Comparison of ENCODE assay signal across 8 mouse cellular contexts in genomic region chr12:49391305-49392040, GRCm38 (mm10). TPM values are rescaled to one million over a fixed set of nuclear protein-coding genes. Genes with fewer than 3 reads are reported as not detected.
A peak's percentile ranks its signal among the peaks of the same experiment; 100 is the strongest.
DNase-seq lines count a peak whose midpoint lies in the region; ATAC-seq and TF ChIP-seq lines count a peak whose summit lies in the region.

No protein-coding gene starts in this region.

- peak overlapping the region; percentile 86 for H3K4me2 ChIP-seq in forebrain, postnatal 0 days (ENCODE audit: low read depth)

- peak overlapping the region; percentile 54 for H3K4me3 ChIP-seq in forebrain, postnatal 0 days (ENCODE audit: low read depth, low read length)
- peak overlapping the region; percentile 4; the same call in 1 of the 2 replicates for H3K4me3 ChIP-seq in liver, adult 2 months (ENCODE audit: insufficient read depth, low read depth, low read length)

- peak; percentile 74 for ATAC-seq in forebrain, postnatal 0 days

- peak overlapping the region; percentile 98 for H3K27ac ChIP-seq in forebrain, postnatal 0 days (ENCODE audit: low read depth, low read length)
- no peak overlapping the region for H3K27ac ChIP-seq in liver, adult 2 months (replicated peaks; ENCODE audit: insufficient read depth, low read depth, low read length)

- peak; percentile 57 for TF ChIP-seq CTCF in forebrain, postnatal 0 days (IDR thresholded peaks at IDR 0.05; ENCODE audit: low read depth)
- peak; percentile 37 for TF ChIP-seq CTCF in liver, adult 2 months (IDR thresholded peaks at IDR 0.05; ENCODE audit: low read depth, low read length)

- peaks cover 10% of the 10 kb centered on the region for H3K36me3 ChIP-seq in forebrain, postnatal 0 days (ENCODE audit: insufficient read depth)
- H3K36me3 ChIP-seq in liver, adult 2 months (ENCODE audit: control insufficient read depth, insufficient read depth, low read length): no peaks in the 10 kb centered on the region

- no peaks in the 10 kb centered on the region for H3K4me1 ChIP-seq in forebrain, postnatal 0 days (ENCODE audit: insufficient read depth)
- peaks cover 2% of the 10 kb centered on the region; the same call in 1 of the 2 replicates for H3K4me1 ChIP-seq in liver, adult 2 months (ENCODE audit: control insufficient read depth, insufficient read depth, low read length)

- no peaks in the 10 kb centered on the region for H3K79me2 ChIP-seq in liver, adult 2 months (ENCODE audit: control insufficient read depth, insufficient read depth, low read length)

- no peak for TF ChIP-seq POLR2A in liver, adult 2 months (IDR thresholded peaks at IDR 0.05; ENCODE audit: extremely low read depth, insufficient read depth, low read length)

- no peaks in the 10 kb centered on the region for H3K9me3 ChIP-seq in forebrain, postnatal 0 days (ENCODE audit: low read length)

- peak; percentile 64 for DNase-seq in adrenal gland, postnatal 10 days
- no peak for DNase-seq in adrenal gland, postnatal 4 days (ENCODE audit: low spot score in 2 of 2)
- DNase-seq in R1 (ENCODE audit: low read depth, low spot score): peak; percentile 75
- DNase-seq in forebrain, postnatal 0 days: peak; percentile 89
- peak; percentile 40 to 67 for DNase-seq in kidney, adult 8-10 months
- peak; percentile 60 for DNase-seq in liver, adult 2 months (ENCODE audit: extremely low read depth, low read depth, low spot score)
- peak; percentile 78 to 81 for DNase-seq in right cerebral cortex, postnatal 10 days (ENCODE audit: low spot score in 2 of 2)
- no peak for DNase-seq in urinary bladder, postnatal 36 days (ENCODE audit: low spot score in 2 of 2)

- no peaks in the 10 kb centered on the region for H3K27me3 ChIP-seq in forebrain, postnatal 0 days (ENCODE audit: insufficient read depth, low read length)
- peaks cover 23% of the 10 kb centered on the region for H3K27me3 ChIP-seq in liver, adult 2 months (ENCODE audit: control insufficient read depth, insufficient read depth, low read length)

- under 1% methylated on average over 42 of the region's 42 CpGs for WGBS in forebrain, postnatal 0 days
- WGBS in liver, adult 2 months: 2% methylated on average over 42 of the region's 42 CpGs

- H3K9ac ChIP-seq in forebrain, postnatal 0 days: peak overlapping the region; percentile 98
- H3K9ac ChIP-seq in liver, adult 2 months (ENCODE audit: low read depth, low read length): no peak overlapping the region

RNA-seq across cellular contexts. Expression of gene Gm43517, which starts 6.5 kb away (rescaled TPM):
- total RNA-seq in adrenal gland, postnatal 10 days (2021): under 1 TPM in 1 of 2 experiments, not detected in 1; 0.12 TPM
- not detected for total RNA-seq in adrenal gland, postnatal 4 days (2021)
- 16.1 and 16.8 TPM in 2 replicates for total RNA-seq in forebrain, postnatal 0 days (2014; rRNA removed)
- 0.53 and 0.85 TPM in 2 replicates for polyA plus RNA-seq in forebrain, postnatal 0 days (2015; fragmentation: Nextera tagmentation; extraction: Ambion mirVana)
- total RNA-seq in liver, adult 2 months (2014; rRNA removed): not detected in 2 replicates
- not detected in 2 replicates for polyA plus RNA-seq in liver, adult 2 months (2012; rRNA removed)

RNA-seq across cellular contexts. Expression of gene Foxg1, which starts 9.0 kb away (rescaled TPM):
- total RNA-seq in adrenal gland, postnatal 10 days (2021): 1 to 10 TPM in 1 of 2 experiments, not detected in 1; 1.4 TPM
- total RNA-seq in adrenal gland, postnatal 4 days (2021): under 1 TPM; 0.34 to 0.90 TPM
- 76.5 and 79.4 TPM in 2 replicates for total RNA-seq in forebrain, postnatal 0 days (2014; rRNA removed)
- 50.8 and 53.4 TPM in 2 replicates for polyA plus RNA-seq in forebrain, postnatal 0 days (2015; fragmentation: Nextera tagmentation; extraction: Ambion mirVana)
- total RNA-seq in liver, adult 2 months (2014; rRNA removed): not detected in 2 replicates
- not detected in 2 replicates for polyA plus RNA-seq in liver, adult 2 months (2012; rRNA removed)

Comparison
In these comparisons a context has a peak if more than half of its experiments do, and no peak if none do; other contexts are left out.
1. DNase-seq: peak in adrenal gland, postnatal 10 days (single experiment), R1 (single experiment), forebrain, postnatal 0 days (single experiment), kidney, adult 8-10 months (2 of 2), liver, adult 2 months (single experiment) and right cerebral cortex, postnatal 10 days (2 of 2); none in adrenal gland, postnatal 4 days (0 of 2) and urinary bladder, postnatal 36 days (0 of 2).
2. RNA of gene Gm43517, which starts 6.5 kb away (total RNA-seq): 16.1 to 16.8 TPM in forebrain, postnatal 0 days; 0.12 TPM in adrenal gland, postnatal 10 days, not detected in adrenal gland, postnatal 4 days and not detected in liver, adult 2 months; every median in the first group is over 10 times any median in the second.
3. RNA of gene Foxg1, which starts 9.0 kb away (total RNA-seq): 76.5 to 79.4 TPM in forebrain, postnatal 0 days; 1.4 TPM in adrenal gland, postnatal 10 days, 0.34 to 0.90 TPM in adrenal gland, postnatal 4 days and not detected in liver, adult 2 months; every median in the first group is over 10 times any median in the second.